Mouse (Mus musculus): ENCODE results near the gene Gins1. TPM values are rescaled to one million over a fixed set of nuclear protein-coding genes. Genes with fewer than 3 reads are reported as not detected.
"Not testable (repeated sequence)": the region's sequence is repeated elsewhere in the genome, so short reads cannot be mapped to it uniquely, and the experiment has no call there.

Gins1 gene
- total RNA-seq, 1 experiment from 2014 or later, result 13.0 TPM

GRCm38 (mm10) chr2:150904272-150904935, 796 bp upstream of the Gins1 start, which contains the start of gene Abhd12:
TSS of gene Abhd12 (minus strand) at chr2:150904741.
- ATAC-seq (replicated peaks; ENCODE audit: insufficient number of reproducible peaks, low FRiP score, low TSS enrichment, poor library complexity, severe bottlenecking), result peak; percentile 88

DNA sequence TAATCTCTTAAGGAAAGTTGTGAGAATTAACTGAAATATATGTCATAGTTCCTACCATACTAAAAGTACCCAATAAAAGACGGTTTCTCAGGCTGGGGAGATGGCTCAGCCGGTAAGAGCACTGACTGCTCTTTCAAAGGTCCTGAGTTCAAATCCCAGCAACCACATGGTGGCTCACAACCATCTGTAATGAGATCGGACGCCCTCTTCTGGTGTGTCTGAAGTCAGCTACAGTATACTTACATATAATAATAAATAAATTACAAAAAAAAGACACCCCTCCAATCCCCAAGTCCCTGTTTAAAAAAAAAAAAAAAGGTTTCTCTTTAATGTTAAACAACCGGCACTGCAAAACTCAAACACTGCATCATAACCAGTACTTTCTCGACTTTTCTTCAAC, 3.7 kb downstream of the Gins1 start:
- not testable (repeated sequence) for ATAC-seq (replicated peaks; ENCODE audit: insufficient number of reproducible peaks, low FRiP score, low TSS enrichment, poor library complexity, severe bottlenecking)

DNA sequence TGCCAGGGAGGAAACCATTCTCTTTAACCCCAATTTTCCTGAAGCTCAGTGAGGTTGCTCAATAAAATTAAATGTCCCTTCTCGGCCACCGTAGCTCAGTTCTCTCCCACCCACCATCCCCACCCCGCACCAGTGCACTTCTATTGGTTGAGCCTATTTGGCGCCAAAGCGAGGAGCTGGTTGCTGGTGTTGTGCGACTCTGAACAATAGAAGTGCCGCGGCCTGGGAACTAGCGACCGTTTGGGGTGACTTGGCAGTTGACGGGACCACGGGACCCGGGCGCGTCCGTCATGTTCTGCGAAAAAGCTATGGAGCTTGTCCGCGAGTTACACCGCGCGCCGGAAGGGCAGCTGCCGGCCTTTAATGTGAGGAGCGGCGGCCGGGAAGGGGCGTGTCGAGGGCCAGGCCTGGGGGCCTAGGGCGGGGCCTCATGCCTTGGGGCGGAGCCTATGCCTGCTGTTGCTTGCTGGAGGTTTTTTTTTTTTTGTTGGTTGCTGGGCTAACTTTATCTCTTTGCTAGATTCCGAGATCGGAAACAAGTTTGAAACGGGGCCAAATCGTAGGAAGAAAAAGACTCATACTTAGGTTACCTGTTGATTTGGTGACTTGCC, 4.3 kb downstream of the Gins1 start:
- peak; percentile 87 for ATAC-seq (replicated peaks; ENCODE audit: insufficient number of reproducible peaks, low FRiP score, low TSS enrichment, poor library complexity, severe bottlenecking)

DNA sequence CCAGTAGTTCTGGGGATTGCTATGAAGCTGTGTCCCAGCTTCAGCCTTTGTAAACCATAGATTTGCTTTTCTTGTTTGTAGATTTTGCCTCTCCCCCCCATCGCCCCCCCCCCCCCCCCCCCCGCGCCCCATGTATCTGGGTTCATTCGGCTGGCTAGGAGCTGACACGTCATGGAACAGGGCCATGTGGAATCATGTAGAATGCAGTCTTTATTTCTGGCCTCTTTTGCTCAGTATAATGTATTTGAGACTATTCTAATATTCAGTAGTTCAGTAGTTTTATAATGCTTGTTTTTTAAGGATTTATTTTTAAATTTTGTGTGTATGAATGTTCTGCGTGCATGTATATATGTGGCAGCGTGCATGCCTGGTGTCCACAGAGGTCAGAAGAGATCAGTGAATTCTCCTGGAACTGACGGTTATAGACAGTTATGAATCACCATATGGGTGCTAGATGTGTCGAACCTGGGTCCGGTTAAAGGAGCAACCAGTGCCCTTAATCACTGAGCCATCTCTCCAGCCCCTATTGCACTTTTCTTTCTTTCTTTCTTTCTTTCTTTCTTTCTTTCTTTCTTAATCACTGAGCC, 5.2 kb downstream of the Gins1 start:
- no peak for ATAC-seq (replicated peaks; ENCODE audit: insufficient number of reproducible peaks, low FRiP score, low TSS enrichment, poor library complexity, severe bottlenecking)

- ATAC-seq (replicated peaks; ENCODE audit: insufficient number of reproducible peaks, low FRiP score, low TSS enrichment, poor library complexity, severe bottlenecking), result no peak
Measured at GRCm38 (mm10) chr2:150914781-150915515, 9.7 kb downstream of the Gins1 start.

DNA sequence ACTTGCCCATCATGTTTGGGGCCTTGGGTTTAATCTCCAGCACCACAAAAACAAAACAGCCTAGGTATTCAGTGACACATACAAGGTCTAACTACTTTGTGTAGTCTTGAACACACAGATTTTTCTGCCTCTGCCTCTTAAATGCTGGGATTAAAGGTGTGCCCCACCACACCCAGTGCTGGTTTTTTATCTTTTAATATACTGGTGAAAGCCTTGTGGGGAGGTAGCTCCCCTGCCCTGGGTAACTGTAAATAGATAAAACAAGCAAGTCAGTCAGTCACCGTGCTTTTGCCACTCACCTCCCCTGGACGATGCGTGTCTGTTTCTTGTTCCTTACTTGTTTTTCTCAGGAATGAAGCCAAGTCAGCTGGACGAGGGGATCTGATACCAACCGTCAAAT, 10.6 kb downstream of the Gins1 start:
- no peak for ATAC-seq (replicated peaks; ENCODE audit: insufficient number of reproducible peaks, low FRiP score, low TSS enrichment, poor library complexity, severe bottlenecking)

DNA sequence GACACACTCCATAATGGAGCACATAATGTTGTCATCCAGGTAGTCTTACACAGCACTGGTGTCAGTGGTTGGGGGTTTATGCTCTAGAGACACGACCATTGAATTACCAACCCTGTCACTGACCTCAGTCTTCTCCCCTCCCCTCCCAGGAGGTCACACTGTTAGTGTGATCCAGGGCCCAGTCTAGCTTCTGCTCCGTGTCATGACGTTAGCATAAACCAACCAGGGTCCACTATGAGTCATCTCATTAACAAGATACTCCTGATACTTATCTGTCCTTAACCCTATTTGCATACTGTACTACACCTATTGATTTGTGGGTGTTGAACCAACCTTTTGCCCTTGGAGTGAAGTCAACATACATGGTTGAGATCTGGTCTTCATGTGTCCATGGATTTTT, 13.5 kb downstream of the Gins1 start:
- ATAC-seq (replicated peaks; ENCODE audit: insufficient number of reproducible peaks, low FRiP score, low TSS enrichment, poor library complexity, severe bottlenecking), result no peak

- no peak for ATAC-seq (replicated peaks; ENCODE audit: insufficient number of reproducible peaks, low FRiP score, low TSS enrichment, poor library complexity, severe bottlenecking)
Measured at GRCm38 (mm10) chr2:150920543-150920942, 15.3 kb downstream of the Gins1 start.

- peak; percentile 92 for ATAC-seq (replicated peaks; ENCODE audit: insufficient number of reproducible peaks, low FRiP score, low TSS enrichment, poor library complexity, severe bottlenecking)
Measured at GRCm38 (mm10) chr2:150921697-150922096, 16.5 kb downstream of the Gins1 start.

- peak; percentile 55; the same call in 1 of the 2 replicates for ATAC-seq (replicated peaks; ENCODE audit: insufficient number of reproducible peaks, low FRiP score, low TSS enrichment, poor library complexity, severe bottlenecking)
Measured at GRCm38 (mm10) chr2:150922165-150922564, 17.0 kb downstream of the Gins1 start.

DNA sequence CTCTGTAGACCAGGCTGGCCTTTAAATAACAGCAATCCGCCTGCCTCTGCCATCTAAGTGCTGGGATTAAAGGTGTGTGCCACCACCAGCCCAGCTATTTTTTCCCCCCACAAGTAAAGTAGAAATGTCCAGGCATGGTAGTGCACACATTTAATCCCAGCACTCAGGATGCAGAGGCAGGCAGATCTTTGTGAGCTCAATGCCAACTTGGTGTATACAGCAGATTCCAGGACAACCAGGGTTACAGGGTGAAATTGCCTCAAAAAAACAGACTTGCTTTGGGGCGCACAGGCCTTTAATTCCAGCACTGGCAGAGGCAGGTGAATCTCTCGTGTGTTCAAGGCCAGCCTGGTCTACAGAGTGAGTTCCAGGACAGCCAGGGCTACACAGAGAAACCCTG, 17.8 kb downstream of the Gins1 start:
- ATAC-seq (replicated peaks; ENCODE audit: insufficient number of reproducible peaks, low FRiP score, low TSS enrichment, poor library complexity, severe bottlenecking), result no peak

- no peak for ATAC-seq (replicated peaks; ENCODE audit: insufficient number of reproducible peaks, low FRiP score, low TSS enrichment, poor library complexity, severe bottlenecking)
Measured at GRCm38 (mm10) chr2:150923505-150923904, 18.3 kb downstream of the Gins1 start.

GRCm38 (mm10) chr2:150927038-150927720, 22.0 kb downstream of the Gins1 start:
- ATAC-seq (replicated peaks; ENCODE audit: insufficient number of reproducible peaks, low FRiP score, low TSS enrichment, poor library complexity, severe bottlenecking), result no peak

DNA sequence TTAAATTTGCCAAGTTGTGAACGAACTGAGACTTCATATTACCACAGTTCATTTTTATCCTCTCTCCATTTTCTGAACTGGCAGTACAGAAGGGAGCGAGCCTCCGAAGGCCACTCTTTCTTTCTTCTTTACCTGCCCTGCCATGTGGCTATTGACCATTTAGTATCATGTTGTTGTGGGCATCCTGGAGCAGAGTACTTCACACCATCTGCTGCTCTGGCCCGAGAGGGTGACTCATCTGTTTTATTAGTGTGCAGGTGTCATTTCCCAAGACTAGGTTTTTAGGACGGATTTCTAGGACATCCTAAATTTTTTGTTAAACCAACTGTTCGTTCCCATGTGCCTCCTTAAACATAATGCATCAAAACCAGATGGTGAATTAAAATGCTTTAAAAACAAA, 24.0 kb downstream of the Gins1 start:
- no peak for ATAC-seq (replicated peaks; ENCODE audit: insufficient number of reproducible peaks, low FRiP score, low TSS enrichment, poor library complexity, severe bottlenecking)

- no peak for ATAC-seq (replicated peaks; ENCODE audit: insufficient number of reproducible peaks, low FRiP score, low TSS enrichment, poor library complexity, severe bottlenecking)
Measured at GRCm38 (mm10) chr2:150930806-150931205, 25.6 kb downstream of the Gins1 start.

- 0 out of 2 replicates have a peak, but pooled peaks have one; percentile 25 for ATAC-seq (replicated peaks; ENCODE audit: insufficient number of reproducible peaks, low FRiP score, low TSS enrichment, poor library complexity, severe bottlenecking)
Measured at GRCm38 (mm10) chr2:150933482-150933881, 28.3 kb downstream of the Gins1 start.

DNA sequence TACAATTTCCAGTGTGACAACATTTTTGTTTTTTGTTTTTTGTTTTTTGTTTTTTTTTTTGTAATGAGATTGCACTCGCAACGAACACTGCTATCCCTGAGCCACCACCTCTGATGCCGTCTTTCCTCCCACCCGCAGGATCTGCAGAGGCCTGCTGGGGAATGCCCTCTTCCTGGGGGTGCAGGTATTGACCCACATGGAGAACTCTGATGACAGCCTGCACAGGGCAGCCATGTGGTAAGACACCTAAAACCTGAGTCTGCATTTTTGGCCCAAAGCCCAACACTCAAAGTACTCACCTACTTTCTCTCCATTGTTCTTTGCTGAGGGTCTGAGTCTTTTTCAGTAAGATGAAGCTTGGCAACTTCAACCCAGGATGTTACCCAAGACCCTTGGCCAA, 29.5 kb downstream of the Gins1 start:
- ATAC-seq (replicated peaks; ENCODE audit: insufficient number of reproducible peaks, low FRiP score, low TSS enrichment, poor library complexity, severe bottlenecking), result no peak

DNA sequence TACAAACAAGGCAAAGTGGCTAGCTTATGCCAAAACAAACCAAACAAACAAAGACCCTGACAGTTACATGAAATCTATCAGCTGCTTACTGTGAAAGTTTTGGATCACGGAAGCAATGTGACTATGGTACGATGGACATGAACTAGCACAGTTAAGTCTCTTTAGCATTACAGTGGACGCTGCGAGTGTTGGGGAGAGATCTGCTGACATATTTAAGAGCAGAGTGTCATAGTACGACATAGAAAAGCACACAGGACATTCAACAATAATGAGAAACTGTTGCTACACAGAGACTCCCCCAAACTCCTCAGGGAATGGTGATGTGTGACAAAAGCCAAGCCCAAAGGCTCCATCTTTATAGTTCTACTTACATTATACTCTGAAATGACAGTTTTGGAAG, 38.8 kb downstream of the Gins1 start:
- no peak for ATAC-seq (replicated peaks; ENCODE audit: insufficient number of reproducible peaks, low FRiP score, low TSS enrichment, poor library complexity, severe bottlenecking)

- not testable (repeated sequence) for ATAC-seq (replicated peaks; ENCODE audit: insufficient number of reproducible peaks, low FRiP score, low TSS enrichment, poor library complexity, severe bottlenecking)
Measured at GRCm38 (mm10) chr2:150947341-150947740, 42.1 kb downstream of the Gins1 start.

All from monocyte, adult 5-6 weeks (primary cell).